Mouse (Mus musculus) embryonic facial prominence, embryonic 11.5 days (tissue): ENCODE data around the gene Gm28635. TPM values are rescaled to one million over a fixed set of nuclear protein-coding genes. Genes with fewer than 3 reads are reported as not detected.

Experiments
- ATAC-seq: fragments of 200-750 bp; cut with Nextera tagmentation; replicated peaks from 2 replicates; pipeline ENCODE4 v1.8.0; 2017; ENCODE audit warnings: low read depth; ENCODE audit not compliant: insufficient number of reproducible peaks, low FRiP score, low TSS enrichment
- DNase-seq: peaks from one replicate; pipeline ENCODE4 v3.0.0-alpha.2; 2015; ENCODE audit warnings: low spot score
- H3K27ac ChIP-seq: fragments of 300-500 bp; sonication (generic); replicated peaks from 2 replicates; pipeline ENCODE4 v1.5.1; 2014; ENCODE audit warnings: mild to moderate bottlenecking, low read depth, low read length, control low read depth
- H3K27me3 ChIP-seq: fragments of 300-500 bp; sonication (generic); 2 replicates; pipeline ENCODE4 v1.6.1; 2014; ENCODE audit warnings: mild to moderate bottlenecking, low read length, moderate library complexity, mixed read lengths; ENCODE audit not compliant: control insufficient read depth, insufficient read depth
- H3K36me3 ChIP-seq: fragments of 300-500 bp; sonication (generic); replicated peaks from 2 replicates; pipeline ENCODE4 v1.6.1; 2014; ENCODE audit warnings: low read depth, mild to moderate bottlenecking, low read length, moderate library complexity, mixed read lengths; ENCODE audit not compliant: control insufficient read depth, insufficient read depth
- H3K4me1 ChIP-seq: fragments of 300-500 bp; sonication (generic); 2 replicates; pipeline ENCODE4 v1.6.1; 2014; ENCODE audit warnings: low read length, mixed read lengths; ENCODE audit not compliant: control insufficient read depth, insufficient read depth
- H3K4me2 ChIP-seq: fragments of 300-500 bp; sonication (generic); 2 replicates; pipeline ENCODE4 v1.6.1; 2014; ENCODE audit warnings: low read depth, mild to moderate bottlenecking, control low read depth, low read length, moderate library complexity
- H3K4me3 ChIP-seq: fragments of 300-500 bp; sonication (generic); 2 replicates; pipeline ENCODE4 v1.5.1; 2014; ENCODE audit warnings: low read depth, low read length, control low read depth
- H3K9ac ChIP-seq: fragments of 300-500 bp; sonication (generic); replicated peaks from 2 replicates; pipeline ENCODE4 v1.6.1; 2014; ENCODE audit warnings: mild to moderate bottlenecking, control low read depth, low read length
- H3K9me3 ChIP-seq: fragments of 300-500 bp; sonication (generic); replicated peaks from 2 replicates; pipeline ENCODE4 v1.6.1; 2016; ENCODE audit warnings: mild to moderate bottlenecking, low read length, inconsistent platforms, mixed read lengths; ENCODE audit not compliant: control insufficient read depth
- WGBS: fragments of 180-500 bp; shearing (Covaris S2); extraction: QIAGEN DNeasy Blood & Tissue Kit; methylation state at CpG from one replicate; pipeline ENCODE4 v1.1.7; 2014; 5-methylcytosine and 5-hydroxymethylcytosine counted together
- polyA plus RNA-seq: library from polyadenylated mRNA; unstranded; fragments of >200 nt; fragmentation: Nextera tagmentation; extraction: Ambion mirVana; gene quantifications from 2 replicates; pipeline ENCODE4 v1.2.1, GENCODE M21; 2014

Gene Gm28635
- polyA plus RNA-seq, 1 experiment from 2014 or later = not detected

GRCm38 (mm10) chr2:84717357-84717756 lies 39.5 kb upstream of the Gm28635 start:
- H3K4me1 ChIP-seq = no peaks in the 10 kb centered on the region
- DNase-seq (no peak), ATAC-seq (no peak)
- H3K27ac ChIP-seq = no peak overlapping the region
- no peak overlapping the region for H3K4me3 ChIP-seq
- no peaks in the 10 kb centered on the region for H3K36me3 ChIP-seq
- H3K9ac ChIP-seq = no peak overlapping the region
- no peak overlapping the region for H3K4me2 ChIP-seq
- no peaks in the 10 kb centered on the region for H3K27me3 ChIP-seq
- H3K9me3 ChIP-seq = no peaks in the 10 kb centered on the region
- WGBS = 92% methylated on average over 4 of the region's 4 CpGs

GRCm38 (mm10) chr2:84716423-84717355 lies 38.8 kb upstream of the Gm28635 start:
- DNase-seq (no peak), ATAC-seq (no peak)
- no peaks in the 10 kb centered on the region for H3K9me3 ChIP-seq
- peak overlapping the region; percentile 75; the same call in 1 of the 2 replicates for H3K27ac ChIP-seq
- WGBS = 36% methylated on average over 9 of the region's 9 CpGs
- H3K27me3 ChIP-seq = no peaks in the 10 kb centered on the region
- H3K4me3 ChIP-seq = peak overlapping the region; percentile 85
- peak overlapping the region; percentile 89 for H3K9ac ChIP-seq
- H3K4me1 ChIP-seq = no peaks in the 10 kb centered on the region
- peak overlapping the region; percentile 76 for H3K4me2 ChIP-seq
- no peaks in the 10 kb centered on the region for H3K36me3 ChIP-seq

DNA sequence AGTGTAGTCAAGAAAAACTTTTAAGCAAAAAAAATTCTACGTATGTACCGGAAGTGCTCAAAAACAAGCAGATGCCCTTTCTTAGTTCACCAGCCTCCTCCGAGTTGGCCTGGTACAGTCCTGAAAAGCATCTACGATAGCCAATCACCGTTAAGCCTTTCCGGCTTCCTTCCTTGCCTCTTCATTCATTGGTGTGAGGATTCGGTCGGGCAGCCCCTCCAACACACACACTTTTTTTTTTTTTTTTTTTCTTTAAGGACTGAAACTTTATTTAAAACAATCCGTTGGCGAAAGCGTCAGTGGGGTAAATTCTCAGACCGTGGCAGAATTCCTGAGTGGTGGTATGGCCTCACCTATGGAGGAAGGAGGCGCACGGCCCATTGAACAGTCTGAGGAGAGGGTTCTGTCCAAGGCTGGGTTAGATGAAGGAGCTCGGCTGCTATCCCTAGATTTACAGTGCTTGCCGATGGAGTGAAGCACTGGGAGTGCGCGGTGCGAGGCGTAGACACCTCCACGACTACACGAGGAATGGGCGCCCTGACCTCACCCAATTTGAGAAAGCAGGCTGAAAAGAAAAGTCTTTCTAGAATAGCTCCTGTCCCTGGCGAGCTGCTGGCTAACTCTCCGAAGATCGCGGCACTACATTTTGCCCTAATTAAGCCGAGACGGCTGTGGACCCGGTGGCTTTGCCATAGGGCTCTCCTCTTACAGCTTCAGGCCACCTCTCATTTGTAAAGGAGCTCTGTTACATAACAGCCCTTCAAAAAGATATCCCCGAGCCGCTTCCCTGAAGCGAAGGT lies 37.9 kb upstream of the Gm28635 start:
- ATAC-seq (peak; percentile 93), DNase-seq (peak; percentile 92)
- H3K4me2 ChIP-seq = peak overlapping the region; percentile 76
- H3K4me1 ChIP-seq = no peaks in the 10 kb centered on the region
- peak overlapping the region; percentile 85 for H3K4me3 ChIP-seq
- H3K36me3 ChIP-seq = no peaks in the 10 kb centered on the region
- peak overlapping the region; percentile 91 for H3K27ac ChIP-seq
- H3K27me3 ChIP-seq = no peaks in the 10 kb centered on the region
- H3K9ac ChIP-seq = peak overlapping the region; percentile 89
- no peaks in the 10 kb centered on the region for H3K9me3 ChIP-seq
- under 1% methylated on average over 33 of the region's 33 CpGs for WGBS

DNA sequence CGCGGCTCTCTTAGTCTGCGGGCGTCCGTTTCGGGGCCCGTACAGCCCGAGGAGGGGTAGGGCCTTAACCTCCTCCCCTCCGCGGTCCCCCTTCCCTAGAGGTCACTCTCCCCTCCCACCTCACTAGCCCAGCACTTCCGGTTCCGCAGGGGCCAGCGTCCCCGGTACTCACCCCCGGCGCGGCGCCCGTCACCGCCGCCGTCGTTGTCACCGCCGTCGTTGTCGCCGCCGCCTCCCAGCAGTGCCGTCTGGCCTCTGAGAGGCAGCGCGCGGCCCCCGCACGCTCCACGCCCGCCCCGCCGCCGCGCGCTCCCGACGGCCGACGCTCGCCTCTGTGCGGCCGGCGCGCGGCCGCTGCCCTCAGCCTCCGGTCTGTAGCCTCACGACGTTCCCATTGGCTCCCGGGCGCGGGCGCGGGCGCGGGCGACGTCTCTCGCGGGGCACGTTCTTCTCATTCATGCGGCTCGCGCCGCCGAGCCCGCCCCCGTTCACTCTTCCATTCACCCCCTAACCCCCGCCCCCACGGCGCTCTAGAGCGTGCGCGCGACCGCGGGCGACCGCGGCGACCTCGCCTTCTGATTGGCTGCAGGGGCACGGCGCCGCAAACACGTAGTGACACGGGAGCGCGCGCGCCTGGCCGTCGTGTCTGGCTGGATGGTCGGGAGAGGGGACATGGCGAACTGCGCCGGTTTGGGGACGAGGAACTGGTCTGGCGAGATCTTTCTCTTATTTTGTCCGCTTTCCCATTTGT lies 37.1 kb upstream of the Gm28635 start, which contains the start of gene Zdhhc5:
Zdhhc5 (minus strand) TSS at position 370 of the 751 bp plus-strand sequence.
- no peaks in the 10 kb centered on the region for H3K4me1 ChIP-seq
- DNase-seq = peak; percentile 98
- ATAC-seq = peak; percentile 96
- H3K36me3 ChIP-seq = no peaks in the 10 kb centered on the region; the same call in 1 of the 2 replicates
- peak within 1 kb of the TSS; percentile 91 for H3K27ac ChIP-seq
- H3K27me3 ChIP-seq = no peaks in the 10 kb centered on the region
- WGBS = under 1% methylated on average over 105 of the region's 107 CpGs
- H3K9me3 ChIP-seq = no peaks in the 10 kb centered on the region
- peak within 1 kb of the TSS; percentile 76 for H3K4me2 ChIP-seq
- H3K9ac ChIP-seq = peak within 1 kb of the TSS; percentile 89
- H3K4me3 ChIP-seq = peak within 1 kb of the TSS; percentile 85

DNA sequence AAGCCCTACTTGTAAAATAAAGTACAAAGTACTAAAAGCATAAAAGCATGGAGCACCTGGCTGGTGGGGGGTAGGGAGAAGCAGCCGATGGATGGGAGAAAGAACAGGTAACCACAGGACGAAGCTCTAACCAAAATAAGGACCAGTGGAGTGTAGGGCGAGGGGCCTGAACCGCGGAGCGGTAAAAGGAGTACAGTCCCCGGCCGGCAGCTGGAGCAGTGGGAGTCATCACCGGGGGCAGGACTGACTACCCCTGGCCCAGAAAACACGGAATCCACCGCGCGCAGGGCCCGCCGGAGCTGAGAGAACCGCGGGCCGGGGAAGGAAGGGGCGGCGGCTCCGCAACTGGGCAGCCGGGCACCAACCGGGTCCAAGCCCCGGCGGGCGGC lies 36.6 kb upstream of the Gm28635 start:
- H3K4me1 ChIP-seq = no peaks in the 10 kb centered on the region
- no peaks in the 10 kb centered on the region for H3K27me3 ChIP-seq
- peak overlapping the region; percentile 89 for H3K9ac ChIP-seq
- under 1% methylated on average over 20 of the region's 26 CpGs for WGBS
- peak overlapping the region; percentile 91 for H3K27ac ChIP-seq
- ATAC-seq (peak; percentile 37), DNase-seq (peak; percentile 25)
- H3K9me3 ChIP-seq = no peaks in the 10 kb centered on the region
- peak overlapping the region; percentile 85 for H3K4me3 ChIP-seq
- H3K36me3 ChIP-seq = no peaks in the 10 kb centered on the region; the same call in 1 of the 2 replicates
- peak overlapping the region; percentile 63 for H3K4me2 ChIP-seq

DNA sequence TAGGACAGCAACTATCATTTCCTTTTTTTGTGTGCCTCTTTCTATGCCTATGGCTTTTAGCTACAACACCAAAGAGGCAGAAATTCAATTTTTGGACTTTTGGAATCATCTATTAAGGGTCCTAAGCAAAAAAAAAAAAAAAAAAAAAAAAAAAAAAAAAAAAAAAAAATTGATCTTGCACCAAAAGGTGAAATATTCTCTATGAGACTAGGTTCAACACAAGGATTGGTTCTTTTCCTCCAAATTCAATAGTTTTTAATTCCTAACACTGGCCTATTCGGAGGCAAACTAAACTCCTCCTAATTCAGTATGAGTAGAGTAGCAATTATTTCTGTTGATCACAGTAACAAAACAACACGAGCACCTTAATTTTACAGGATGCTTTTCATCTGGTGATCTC lies 34.1 kb upstream of the Gm28635 start:
- Histone ChIP-seq H3K4me3 (no peak overlapping the region), H3K27ac (no peak overlapping the region), H3K9me3 (no peaks in the 10 kb centered on the region), H3K9ac (no peak overlapping the region), H3K4me1 (no peaks in the 10 kb centered on the region), H3K36me3 (no peaks in the 10 kb centered on the region; the same call in 1 of the 2 replicates), H3K27me3 (no peaks in the 10 kb centered on the region), H3K4me2 (no peak overlapping the region)
- DNase-seq (no peak), ATAC-seq (no peak)
- WGBS = 90% methylated on average over 2 of the region's 2 CpGs

- WGBS = 51% methylated on average over 1 of the region's 1 CpGs
- H3K36me3 ChIP-seq = no peaks in the 10 kb centered on the region; the same call in 1 of the 2 replicates
- no peak overlapping the region for H3K4me2 ChIP-seq
- no peaks in the 10 kb centered on the region for H3K4me1 ChIP-seq
- no peaks in the 10 kb centered on the region for H3K27me3 ChIP-seq
- H3K27ac ChIP-seq = no peak overlapping the region
- no peaks in the 10 kb centered on the region for H3K9me3 ChIP-seq
- no peak for DNase-seq
- H3K9ac ChIP-seq = no peak overlapping the region
- no peak overlapping the region for H3K4me3 ChIP-seq
- ATAC-seq = no peak
Measured at GRCm38 (mm10) chr2:84707523-84707922, 29.7 kb upstream of the Gm28635 start.
